Mouse (Mus musculus) limb, embryonic 12.5 days (tissue): Measurements from ENCODE around the gene Kcnc1. TPM values are rescaled to one million over a fixed set of nuclear protein-coding genes. Genes with fewer than 3 reads are reported as not detected.

ENCODE experiments used
- ATAC-seq: fragments of 200-750 bp; cut with Nextera tagmentation; 2 replicates; pipeline ENCODE4 v1.8.0; 2017; ENCODE audit warnings: low read depth, moderate TSS enrichment; ENCODE audit not compliant: insufficient number of reproducible peaks, insufficient read depth, low FRiP score, low TSS enrichment
- H3K27ac ChIP-seq: fragments of 300-500 bp; sonication (generic); 2 replicates; pipeline ENCODE4 v1.5.1; 2016; ENCODE audit warnings: mild to moderate bottlenecking, moderate library complexity
- H3K27me3 ChIP-seq: fragments of 300-500 bp; sonication (generic); 2 replicates; pipeline ENCODE4 v1.6.1; 2016; ENCODE audit warnings: mild to moderate bottlenecking, moderate library complexity
- H3K36me3 ChIP-seq: fragments of 300-500 bp; sonication (generic); 2 replicates; pipeline ENCODE4 v1.6.1; 2016; ENCODE audit warnings: mild to moderate bottlenecking, moderate library complexity
- H3K4me1 ChIP-seq: fragments of 300-500 bp; sonication (generic); replicated peaks from 2 replicates; pipeline ENCODE4 v1.6.1; 2016
- H3K4me2 ChIP-seq: fragments of 300-500 bp; sonication (generic); 2 replicates; pipeline ENCODE4 v1.6.1; 2016; ENCODE audit warnings: mild to moderate bottlenecking, moderate library complexity
- H3K4me3 ChIP-seq: fragments of 300-500 bp; sonication (generic); replicated peaks from 2 replicates; pipeline ENCODE4 v1.5.1; 2016; ENCODE audit warnings: mild to moderate bottlenecking
- H3K9ac ChIP-seq: fragments of 300-500 bp; sonication (generic); replicated peaks from 2 replicates; pipeline ENCODE4 v1.6.1; 2016; ENCODE audit warnings: mild to moderate bottlenecking, moderate library complexity
- H3K9me3 ChIP-seq: fragments of 300-500 bp; sonication (generic); 2 replicates; pipeline ENCODE4 v1.6.1; 2016; ENCODE audit warnings: mild to moderate bottlenecking, moderate library complexity
- WGBS: fragments of 180-500 bp; shearing (Covaris S2); methylation state at CpG from one replicate; pipeline ENCODE4 v1.1.7; 2016; 5-methylcytosine and 5-hydroxymethylcytosine counted together
- polyA plus RNA-seq: library from polyadenylated mRNA; unstranded; fragments of >200 nt; fragmentation: Nextera tagmentation; extraction: Ambion mirVana; gene quantifications from 2 replicates; pipeline ENCODE4 v1.2.1, GENCODE M21; 2016

Kcnc1 gene
- polyA plus RNA-seq, 1 experiment from 2014 or later, result 0.14 TPM

GRCm38 (mm10) chr7:46394933-46395332 is 1.4 kb upstream of the Kcnc1 start:
- no peaks in the 10 kb centered on the region for H3K9me3 ChIP-seq
- no peak overlapping the region for H3K4me3 ChIP-seq
- H3K27ac ChIP-seq, result no peak overlapping the region
- no peak for ATAC-seq
- H3K4me2 ChIP-seq, result no peak overlapping the region
- peaks cover 16% of the 10 kb centered on the region for H3K4me1 ChIP-seq
- H3K36me3 ChIP-seq, result no peaks in the 10 kb centered on the region
- H3K27me3 ChIP-seq, result peaks cover 82% of the 10 kb centered on the region
- WGBS, result 51% methylated on average over 4 of the region's 4 CpGs
- H3K9ac ChIP-seq, result no peak overlapping the region

GRCm38 (mm10) chr7:46395571-46395970 is 726 bp upstream of the Kcnc1 start:
- peak overlapping the region; percentile 53 for H3K4me3 ChIP-seq
- H3K9me3 ChIP-seq, result no peaks in the 10 kb centered on the region
- no peaks in the 10 kb centered on the region for H3K36me3 ChIP-seq
- H3K4me2 ChIP-seq, result peak overlapping the region; percentile 96
- peaks cover 88% of the 10 kb centered on the region for H3K27me3 ChIP-seq
- peaks cover 16% of the 10 kb centered on the region for H3K4me1 ChIP-seq
- no peak for ATAC-seq
- 23% methylated on average over 6 of the region's 6 CpGs for WGBS
- peak overlapping the region; percentile 47; the same call in 1 of the 2 replicates for H3K9ac ChIP-seq
- H3K27ac ChIP-seq, result no peak overlapping the region

GRCm38 (mm10) chr7:46396928-46397731 is 833 bp downstream of the Kcnc1 start:
- H3K4me2 ChIP-seq, result peak overlapping the region; percentile 96
- H3K27ac ChIP-seq, result no peak overlapping the region
- H3K4me3 ChIP-seq, result peak overlapping the region; percentile 53
- no peaks in the 10 kb centered on the region for H3K36me3 ChIP-seq
- peaks cover 16% of the 10 kb centered on the region for H3K4me1 ChIP-seq
- 2% methylated on average over 64 of the region's 64 CpGs for WGBS
- peak; percentile 29; the same call in 1 of the 2 replicates for ATAC-seq
- H3K9ac ChIP-seq, result no peak overlapping the region
- H3K9me3 ChIP-seq, result no peaks in the 10 kb centered on the region
- H3K27me3 ChIP-seq, result peaks cover 95% of the 10 kb centered on the region

GRCm38 (mm10) chr7:46397732-46398333 is 1.5 kb downstream of the Kcnc1 start:
- peaks cover 96% of the 10 kb centered on the region for H3K27me3 ChIP-seq
- no peaks in the 10 kb centered on the region for H3K9me3 ChIP-seq
- H3K36me3 ChIP-seq, result no peaks in the 10 kb centered on the region
- WGBS, result 12% methylated on average over 70 of the region's 70 CpGs
- H3K4me1 ChIP-seq, result peaks cover 16% of the 10 kb centered on the region
- H3K9ac ChIP-seq, result no peak overlapping the region
- ATAC-seq, result no peak
- H3K27ac ChIP-seq, result no peak overlapping the region
- H3K4me2 ChIP-seq, result peak overlapping the region; percentile 96; the same call in 1 of the 2 replicates
- H3K4me3 ChIP-seq, result peak overlapping the region; percentile 53

- Histone ChIP-seq H3K4me3 (no peak overlapping the region), H3K36me3 (no peaks in the 10 kb centered on the region), H3K27me3 (peaks cover 91% of the 10 kb centered on the region), H3K4me1 (peaks cover 16% of the 10 kb centered on the region), H3K4me2 (no peak overlapping the region), H3K27ac (no peak overlapping the region), H3K9ac (no peak overlapping the region), H3K9me3 (no peaks in the 10 kb centered on the region)
- ATAC-seq, result no peak
- WGBS, result 63% methylated on average over 4 of the region's 4 CpGs
Observed at GRCm38 (mm10) chr7:46398612-46399011, 2.3 kb downstream of the Kcnc1 start.

- H3K27ac ChIP-seq, result no peak overlapping the region
- 83% methylated on average over 1 of the region's 1 CpGs for WGBS
- peaks cover 16% of the 10 kb centered on the region for H3K4me1 ChIP-seq
- H3K9ac ChIP-seq, result no peak overlapping the region
- peaks cover 83% of the 10 kb centered on the region for H3K27me3 ChIP-seq
- no peaks in the 10 kb centered on the region for H3K9me3 ChIP-seq
- no peak overlapping the region for H3K4me2 ChIP-seq
- H3K4me3 ChIP-seq, result no peak overlapping the region
- no peaks in the 10 kb centered on the region for H3K36me3 ChIP-seq
- ATAC-seq, result no peak
Observed at GRCm38 (mm10) chr7:46399676-46400075, 3.4 kb downstream of the Kcnc1 start.

- WGBS, result 43% methylated on average over 8 of the region's 8 CpGs
- Histone ChIP-seq H3K36me3 (no peaks in the 10 kb centered on the region), H3K9me3 (no peaks in the 10 kb centered on the region), H3K27me3 (peaks cover 77% of the 10 kb centered on the region), H3K4me2 (no peak overlapping the region), H3K27ac (no peak overlapping the region), H3K9ac (no peak overlapping the region), H3K4me1 (peaks cover 16% of the 10 kb centered on the region), H3K4me3 (no peak overlapping the region)
- ATAC-seq, result no peak
Observed at GRCm38 (mm10) chr7:46400346-46400745, 4.0 kb downstream of the Kcnc1 start.

- Histone ChIP-seq H3K27me3 (peaks cover 73% of the 10 kb centered on the region), H3K4me2 (no peak overlapping the region), H3K9ac (no peak overlapping the region), H3K9me3 (no peaks in the 10 kb centered on the region), H3K36me3 (no peaks in the 10 kb centered on the region), H3K27ac (no peak overlapping the region), H3K4me1 (peaks cover 9% of the 10 kb centered on the region), H3K4me3 (no peak overlapping the region)
- WGBS, result 64% methylated on average over 3 of the region's 3 CpGs
- no peak for ATAC-seq
Observed at GRCm38 (mm10) chr7:46401371-46402180, 5.3 kb downstream of the Kcnc1 start.

- H3K4me3 ChIP-seq, result no peak overlapping the region
- H3K27me3 ChIP-seq, result peaks cover 59% of the 10 kb centered on the region
- ATAC-seq, result no peak
- WGBS, result 82% methylated on average over 15 of the region's 15 CpGs
- H3K36me3 ChIP-seq, result no peaks in the 10 kb centered on the region
- no peak overlapping the region for H3K27ac ChIP-seq
- no peaks in the 10 kb centered on the region for H3K9me3 ChIP-seq
- no peak overlapping the region for H3K9ac ChIP-seq
- no peaks in the 10 kb centered on the region for H3K4me1 ChIP-seq
- H3K4me2 ChIP-seq, result no peak overlapping the region
Observed at GRCm38 (mm10) chr7:46403616-46404485, 7.6 kb downstream of the Kcnc1 start.

GRCm38 (mm10) chr7:46404756-46405155 is 8.5 kb downstream of the Kcnc1 start:
- H3K9ac ChIP-seq, result no peak overlapping the region
- 77% methylated on average over 7 of the region's 7 CpGs for WGBS
- no peaks in the 10 kb centered on the region for H3K9me3 ChIP-seq
- no peak overlapping the region for H3K4me2 ChIP-seq
- H3K4me3 ChIP-seq, result no peak overlapping the region
- no peaks in the 10 kb centered on the region for H3K4me1 ChIP-seq
- H3K36me3 ChIP-seq, result no peaks in the 10 kb centered on the region
- peaks cover 57% of the 10 kb centered on the region for H3K27me3 ChIP-seq
- H3K27ac ChIP-seq, result no peak overlapping the region
- ATAC-seq, result no peak
